Mouse (Mus musculus) megakaryocyte, adult 5-6 weeks (primary cell): ENCODE results near the gene Ang6. TPM values are rescaled to one million over a fixed set of nuclear protein-coding genes. Genes with fewer than 3 reads are reported as not detected.
"Not testable (repeated sequence)": the region's sequence is repeated elsewhere in the genome, so short reads cannot be mapped to it uniquely, and the experiment has no call there.

Experiments used
- ATAC-seq: 2 replicates; pipeline ENCODE4 v1.8.0; 2016; ENCODE audit warnings: mild to moderate bottlenecking, inconsistent platforms; ENCODE audit not compliant: poor library complexity, severe bottlenecking
- total RNA-seq, 2 experiments: library from RNA; stranded (forward) in 1 of 2; stranded (reverse) in 1 of 2; fragments of 153-499, 151-499 nt in 1 of 2; fragments of 221-1000, 200-1000 nt in 1 of 2; gene quantifications; 2 replicates each; pipeline versions ENCODE4 v1.2.3 to v1.2.4; 2015 to 2017

The Ang6 gene
- not detected in 2 replicates for total RNA-seq (2015)
- total RNA-seq (2017), result not detected in 2 replicates

- no peak for ATAC-seq
Measured at GRCm38 (mm10) chr14:44002169-44002568, at the start of gene Ang6. TSS of gene Ang6 (minus strand) at chr14:44002269.

- ATAC-seq, result not testable (repeated sequence)
Measured at GRCm38 (mm10) chr14:44046567-44046966, 44.5 kb upstream of the Ang6 start.

GRCm38 (mm10) chr14:44031828-44032227 is 29.8 kb upstream of the Ang6 start:
- not testable (repeated sequence) for ATAC-seq

GRCm38 (mm10) chr14:44009686-44010085 is 7.6 kb upstream of the Ang6 start:
- ATAC-seq, result peak; percentile 77

GRCm38 (mm10) chr14:44008021-44008420 is 6.0 kb upstream of the Ang6 start:
- not testable (repeated sequence) for ATAC-seq

- ATAC-seq, result no peak
Measured at GRCm38 (mm10) chr14:44001600-44001999, 469 bp downstream of the Ang6 start.

- peak; percentile 66 for ATAC-seq
Measured at GRCm38 (mm10) chr14:43998455-43999000, 3.5 kb downstream of the Ang6 start.

- ATAC-seq, result peak; percentile 77
Measured at GRCm38 (mm10) chr14:43987404-43987803, 14.7 kb downstream of the Ang6 start.

GRCm38 (mm10) chr14:43986147-43986546 is 15.9 kb downstream of the Ang6 start:
- no peak for ATAC-seq

- ATAC-seq, result peak; percentile 85
Measured at GRCm38 (mm10) chr14:43983897-43984296, 18.2 kb downstream of the Ang6 start.

GRCm38 (mm10) chr14:43983454-43983853 is 18.6 kb downstream of the Ang6 start:
- ATAC-seq, result no peak

- ATAC-seq, result not testable (repeated sequence)
Measured at GRCm38 (mm10) chr14:43956769-43957168, 45.3 kb downstream of the Ang6 start, which contains the start of gene Ang5. TSS of gene Ang5 (plus strand) at chr14:43957069.

GRCm38 (mm10) chr14:43955074-43955473 is 47.0 kb downstream of the Ang6 start:
- ATAC-seq, result peak; percentile 23; the same call in 1 of the 2 replicates

- ATAC-seq, result peak; percentile 70
Measured at GRCm38 (mm10) chr14:43953382-43953781, 48.7 kb downstream of the Ang6 start.

Other genes with a start within 250 kb of the Ang6 start
- not detected in 2 replicates for gene Gm8180, start 217.5 kb downstream of the Ang6 start, total RNA-seq (2015)
- not detected in 2 replicates for gene Gm8180, start 217.5 kb downstream of the Ang6 start, total RNA-seq (2017)
- gene Ear1, start 126.8 kb downstream of the Ang6 start, total RNA-seq (2015), result 214 and 289 TPM in 2 replicates
- gene Ear1, start 126.8 kb downstream of the Ang6 start, total RNA-seq (2017), result 277 and 344 TPM in 2 replicates
- 1.1 TPM in 1 of 2 replicates, not detected in the other for gene Ear10, start 78.7 kb downstream of the Ang6 start, total RNA-seq (2015)
- gene Ear10, start 78.7 kb downstream of the Ang6 start, total RNA-seq (2017), result not detected in 2 replicates
- gene Gm8113, start 76.9 kb downstream of the Ang6 start, total RNA-seq (2015), result 28.5 and 30.3 TPM in 2 replicates
- 24.9 and 28.7 TPM in 2 replicates for gene Gm8113, start 76.9 kb downstream of the Ang6 start, total RNA-seq (2017)
- not detected in 2 replicates for gene Ang5, start 45.2 kb downstream of the Ang6 start, total RNA-seq (2015)
- not detected in 2 replicates for gene Ang5, start 45.2 kb downstream of the Ang6 start, total RNA-seq (2017)
- 323 and 334 TPM in 2 replicates for gene Ear2, start 100.4 kb upstream of the Ang6 start, total RNA-seq (2015)
- gene Ear2, start 100.4 kb upstream of the Ang6 start, total RNA-seq (2017), result 586 and 674 TPM in 2 replicates
- gene Gm3327, start 121.6 kb upstream of the Ang6 start, total RNA-seq (2015), result not detected in 2 replicates
- gene Gm3327, start 121.6 kb upstream of the Ang6 start, total RNA-seq (2017), result not detected in 2 replicates
- gene Gm8212, start 195.4 kb upstream of the Ang6 start, total RNA-seq (2015), result not detected in 2 replicates
- gene Gm8212, start 195.4 kb upstream of the Ang6 start, total RNA-seq (2017), result not detected in 2 replicates
- not detected in 2 replicates for gene 4930503E14Rik, start 211.0 kb upstream of the Ang6 start, total RNA-seq (2015)
- not detected in 2 replicates for gene 4930503E14Rik, start 211.0 kb upstream of the Ang6 start, total RNA-seq (2017)